Mouse (Mus musculus) right cerebral cortex, postnatal 10 days (tissue): ENCODE data around the gene Gins2.
A peak's percentile ranks its signal among the peaks of the same experiment; 100 is the strongest.

ENCODE experiments used
- DNase-seq, 2 experiments: peaks; one replicate each; pipeline ENCODE4 v3.0.0; 2021; ENCODE audit warnings: low spot score in 2 of 2

Gene Gins2

GRCm38 (mm10) chr8:120548313-120548761, 40.8 kb downstream of the Gins2 start:
- peak; percentile 78 to 86 for DNase-seq

DNA sequence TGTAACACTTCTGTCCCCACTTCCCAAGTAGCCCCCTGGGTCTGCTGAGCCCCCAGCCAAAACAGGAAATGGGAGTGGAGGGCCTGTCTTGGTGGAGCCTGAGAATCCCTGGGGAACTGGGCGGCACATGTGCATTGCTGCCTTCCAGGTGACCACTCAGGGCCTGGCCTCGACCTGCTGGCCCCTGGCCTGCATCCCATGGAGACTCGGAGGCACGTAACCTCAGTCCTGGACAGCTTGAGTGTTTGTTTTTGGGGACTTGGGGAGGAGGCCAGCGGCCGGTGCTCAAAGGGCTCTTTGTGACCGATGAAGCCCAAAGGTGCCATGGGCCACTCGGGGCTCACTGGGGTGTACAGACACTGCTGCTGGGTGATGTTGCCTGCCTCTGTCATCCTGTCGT, 41.5 kb downstream of the Gins2 start:
- DNase-seq, result no peak

DNA sequence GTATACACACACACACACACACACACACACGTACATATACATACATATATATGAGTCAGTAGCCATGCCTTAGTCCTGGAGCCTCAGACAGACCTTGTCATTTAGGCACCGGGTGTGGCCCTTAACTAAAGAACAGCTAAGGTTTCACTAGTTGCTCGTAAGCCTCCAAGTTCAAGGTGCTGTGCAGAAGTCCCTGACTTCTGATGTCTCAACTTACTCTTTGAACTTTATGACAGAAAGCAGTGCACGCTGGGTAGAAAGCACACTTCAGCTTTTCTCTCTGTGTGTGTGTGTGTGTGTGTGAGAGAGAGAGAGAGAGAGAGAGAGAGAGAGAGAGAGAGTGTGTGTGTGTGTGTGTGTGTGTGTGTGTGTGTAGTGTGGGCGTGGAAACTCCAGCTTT, 44.9 kb downstream of the Gins2 start:
- no peak for DNase-seq

GRCm38 (mm10) chr8:120543416-120544055, 45.6 kb downstream of the Gins2 start:
- DNase-seq, result peak in 1 of 2 experiments; percentile 58

- no peak for DNase-seq
Observed at GRCm38 (mm10) chr8:120542995-120543394, 46.1 kb downstream of the Gins2 start.

DNA sequence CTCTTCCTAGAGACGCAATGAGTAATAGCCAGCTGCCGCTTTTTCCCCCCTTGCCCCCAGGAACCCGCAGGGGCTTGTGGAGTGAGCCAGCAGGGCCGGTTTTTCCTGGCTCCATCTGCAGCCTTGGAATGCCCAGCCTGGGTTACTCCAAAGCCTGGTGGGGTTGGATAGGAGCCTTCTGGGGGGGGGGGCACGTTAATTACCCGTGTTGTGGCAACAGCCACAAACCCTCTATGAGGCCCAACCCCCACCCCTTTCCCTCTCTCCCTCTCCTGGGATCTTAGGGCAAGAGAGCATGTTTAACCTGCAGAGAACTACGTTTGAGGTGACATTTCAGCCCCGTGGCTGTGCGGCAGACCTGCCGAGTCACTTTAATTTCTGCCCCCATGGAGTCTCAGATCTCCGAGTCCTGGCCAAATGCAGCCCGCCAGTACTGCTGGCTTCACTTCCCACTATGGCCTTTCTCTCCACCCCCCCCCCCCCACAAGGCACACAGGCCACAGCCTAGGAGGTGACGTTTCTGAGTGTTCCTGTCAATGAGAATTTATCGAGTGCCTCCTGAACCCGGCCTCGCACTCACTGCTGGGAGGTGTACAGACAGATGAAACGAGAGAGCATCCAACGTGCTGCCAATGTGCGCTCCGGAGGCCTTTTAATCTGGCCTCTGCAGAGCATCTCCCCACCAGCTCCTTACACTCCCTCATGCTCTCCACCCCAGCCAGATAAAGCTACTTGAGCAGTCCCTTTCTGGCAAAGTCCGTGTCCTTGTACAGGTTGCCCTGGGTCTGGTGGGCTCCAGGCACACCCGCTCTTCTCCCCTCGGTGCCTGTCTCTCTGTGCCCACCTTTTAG, 49.1 kb downstream of the Gins2 start:
- DNase-seq, result peak in 1 of 2 experiments; percentile 36

DNA sequence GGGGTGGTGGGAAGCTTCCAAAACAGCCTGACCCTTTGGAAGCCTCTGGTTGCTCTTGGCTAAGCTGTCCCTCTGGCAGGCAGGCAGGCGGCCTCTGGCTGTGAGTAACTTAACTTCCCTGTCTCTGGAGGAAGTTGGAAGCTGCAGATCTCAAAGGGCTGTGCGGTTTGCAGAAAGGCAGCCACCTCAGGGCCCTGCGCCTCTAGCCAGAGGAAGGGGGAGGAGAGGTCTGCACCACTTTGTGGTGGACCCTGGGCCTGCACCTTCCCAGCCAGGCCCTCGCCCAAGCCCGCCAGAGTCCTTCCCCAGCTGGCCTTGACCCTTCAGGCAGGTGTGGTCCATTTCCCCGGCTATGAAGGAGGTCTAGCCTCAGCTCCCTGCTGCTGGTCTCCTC, 49.7 kb downstream of the Gins2 start:
- DNase-seq, result peak in 1 of 2 experiments; percentile 61

DNA sequence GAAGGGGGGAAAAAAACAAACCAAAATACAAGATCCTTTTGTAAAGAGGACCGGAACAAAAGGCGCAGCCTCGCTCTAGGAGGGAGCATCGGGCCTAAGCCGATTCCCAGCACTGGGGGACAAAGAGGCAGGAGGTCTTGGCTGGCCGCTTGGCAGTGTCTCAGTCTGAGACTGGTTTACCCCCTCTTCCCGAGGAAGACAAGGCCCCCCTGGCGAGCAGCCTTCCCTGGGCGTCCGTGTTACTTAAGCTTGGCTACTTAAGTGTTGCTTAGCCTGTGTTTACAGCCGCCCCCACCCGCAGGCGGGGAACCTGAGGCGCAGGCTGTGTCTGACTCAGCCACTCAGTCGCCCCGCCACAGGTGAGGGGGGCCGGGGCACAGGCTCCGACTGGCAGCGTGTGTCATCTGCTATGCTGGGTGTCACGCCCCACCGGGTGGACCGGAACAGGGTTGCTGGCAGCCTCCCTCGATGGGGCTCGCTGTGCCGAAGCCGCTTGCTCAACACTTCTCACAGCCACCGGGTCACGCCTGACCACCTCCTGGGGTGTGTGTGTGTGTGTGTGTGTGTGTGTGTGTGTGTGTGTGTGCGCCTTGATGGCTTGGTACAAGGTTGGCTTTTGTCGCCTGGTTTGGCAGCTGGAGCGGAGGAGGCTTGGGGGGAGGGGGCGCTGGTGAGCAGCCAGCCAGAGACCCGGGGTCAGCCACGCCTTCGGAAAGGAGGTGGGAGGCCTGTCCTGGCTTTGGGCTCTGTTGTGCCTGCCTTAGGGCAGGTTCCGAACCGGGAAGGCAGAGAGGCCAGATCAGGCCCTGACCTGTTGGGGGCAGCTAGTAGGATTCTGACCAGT, 50.5 kb downstream of the Gins2 start:
- peak; percentile 71 to 72 for DNase-seq

DNA sequence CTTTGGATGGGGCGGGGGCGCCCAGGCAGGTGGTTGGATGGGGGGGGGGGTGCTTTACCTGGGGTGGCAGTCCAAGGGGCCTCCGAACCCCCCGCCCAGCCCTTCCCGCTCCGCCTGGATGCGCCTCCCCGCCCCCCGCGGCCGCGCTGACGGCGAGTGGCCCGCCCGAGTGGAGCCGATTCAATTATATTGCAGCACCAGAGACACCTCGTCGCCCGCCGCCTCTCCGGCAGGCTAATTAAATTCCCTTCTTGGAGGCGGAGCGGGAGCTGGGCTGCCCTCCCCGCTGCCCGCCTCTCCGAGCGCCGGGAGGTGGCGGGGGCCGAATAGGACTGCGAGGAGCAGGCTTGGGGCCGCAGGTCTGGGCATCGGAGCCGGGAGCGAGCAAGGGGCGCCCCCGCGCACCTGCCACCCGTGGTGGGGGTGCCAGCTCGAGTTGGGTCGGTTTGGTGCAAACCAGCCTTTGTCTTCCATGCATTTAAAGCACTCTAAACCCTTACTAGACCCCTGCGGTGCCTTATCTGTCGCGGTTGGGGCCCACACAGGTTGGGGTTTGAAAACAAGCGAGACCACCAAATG, 51.2 kb downstream of the Gins2 start:
- DNase-seq, result peak; percentile 78 to 80

- peak; percentile 71 to 72 for DNase-seq
Observed at GRCm38 (mm10) chr8:120537207-120537817, 51.8 kb downstream of the Gins2 start.

GRCm38 (mm10) chr8:120536306-120537206, 52.5 kb downstream of the Gins2 start:
- DNase-seq, result peak; percentile 60 to 63

DNA sequence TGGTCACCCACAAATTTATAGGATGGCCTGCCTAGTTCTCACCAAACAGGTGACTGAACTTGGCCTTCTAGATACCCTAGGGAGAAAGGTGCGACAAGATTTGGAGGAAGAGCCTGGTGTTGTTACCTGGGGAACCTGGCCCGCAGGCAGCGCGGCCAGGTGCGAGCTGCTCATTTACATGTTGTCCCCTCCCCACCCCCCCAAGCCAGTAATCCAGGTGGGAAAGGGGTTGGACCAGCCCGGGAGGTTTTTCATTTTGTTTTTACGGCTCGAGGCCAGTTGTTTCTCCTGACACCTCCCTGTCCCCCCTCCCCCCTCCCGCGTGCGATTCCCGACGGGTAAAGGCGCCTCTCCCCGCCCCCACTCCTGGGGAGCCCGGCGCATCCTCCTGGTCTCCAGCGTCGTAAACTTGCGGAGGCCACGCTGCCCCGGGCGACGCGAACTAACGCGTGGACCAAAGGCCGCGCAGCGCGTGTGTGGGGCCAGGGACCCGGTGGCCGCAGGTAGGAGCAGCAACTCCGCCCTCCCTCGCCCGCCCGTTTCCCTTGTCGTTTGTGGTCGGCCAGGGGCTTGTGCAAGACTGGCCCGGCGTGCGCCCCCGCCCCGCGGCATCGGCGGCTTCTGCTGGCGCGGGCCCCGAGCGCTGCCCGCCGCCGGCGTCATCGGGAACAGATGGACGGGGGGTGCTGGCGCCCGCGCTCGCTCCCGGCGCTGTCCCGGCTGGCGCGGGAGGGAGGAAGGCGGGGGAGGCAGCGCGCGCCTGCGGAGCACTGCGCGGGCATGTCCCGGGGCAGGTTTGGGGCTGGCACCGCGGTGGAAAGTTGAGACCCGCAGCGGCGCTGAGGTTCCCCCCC, 53.4 kb downstream of the Gins2 start:
- peak; percentile 80 to 82 for DNase-seq

DNA sequence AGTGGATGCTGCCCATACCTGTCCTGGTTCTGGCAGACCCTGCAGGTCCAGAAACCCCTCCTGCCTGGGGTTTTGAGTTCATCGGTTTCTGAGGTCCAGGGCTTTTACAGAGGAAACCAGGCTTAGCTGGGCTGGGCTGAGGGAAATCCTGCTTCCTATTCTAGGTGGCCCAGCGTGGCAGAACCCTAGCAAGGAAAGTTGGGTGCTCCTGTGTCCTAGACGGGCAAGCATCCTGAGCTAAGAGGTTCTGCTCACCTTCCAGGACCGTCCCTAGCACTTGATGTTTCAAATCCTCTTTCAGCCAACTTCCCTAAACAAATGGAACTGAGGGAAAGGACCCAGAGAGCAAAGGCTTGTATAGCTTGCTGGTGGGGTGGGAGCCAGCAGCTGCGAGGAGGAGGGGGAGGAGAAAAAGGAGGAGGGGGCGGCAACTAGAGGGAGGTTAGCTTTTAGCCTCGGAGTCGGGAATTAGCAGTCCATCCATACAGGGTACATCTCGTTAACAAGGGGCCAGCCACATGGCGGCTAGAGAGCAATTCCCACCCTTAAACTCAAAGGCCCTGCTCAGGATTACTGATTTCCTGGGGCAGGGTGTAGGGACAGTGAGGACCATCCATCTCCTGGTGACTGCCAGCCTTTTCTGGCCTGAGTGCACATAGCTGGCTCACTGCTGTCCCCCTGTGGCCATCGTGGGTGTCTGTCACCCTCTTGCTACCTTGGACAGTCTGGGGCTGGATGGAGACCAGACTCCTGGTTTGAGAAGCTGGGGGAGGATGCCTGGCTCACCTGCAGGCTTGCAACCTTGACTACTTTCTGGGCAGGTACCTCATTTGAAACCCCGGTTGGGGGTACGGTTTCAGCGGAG, 54.4 kb downstream of the Gins2 start:
- peak; percentile 89 for DNase-seq

GRCm38 (mm10) chr8:120534080-120534479, 55.0 kb downstream of the Gins2 start:
- peak in 1 of 2 experiments; percentile 36 for DNase-seq

DNA sequence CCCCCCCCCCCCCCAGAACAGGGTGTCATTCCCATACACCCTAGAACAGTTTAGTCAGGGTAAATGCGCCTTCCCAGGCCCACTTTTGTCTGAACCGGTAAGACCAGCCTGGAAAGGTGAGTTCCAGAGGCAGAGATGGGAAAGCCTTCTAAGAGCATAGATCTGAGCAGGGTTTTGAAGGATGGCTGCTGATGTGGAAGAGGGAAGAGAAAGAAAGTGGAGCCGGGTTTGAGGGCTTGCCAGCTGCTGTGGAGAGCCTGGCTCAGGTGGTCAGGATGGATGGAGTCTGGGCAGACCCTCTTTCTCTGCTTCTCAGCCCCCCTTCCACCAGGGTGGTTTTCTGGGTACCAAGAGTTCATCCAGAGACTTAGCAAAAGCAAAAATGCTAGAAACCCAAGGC, 55.7 kb downstream of the Gins2 start:
- DNase-seq, result peak in 1 of 2 experiments; percentile 38

GRCm38 (mm10) chr8:120532517-120533215, 56.4 kb downstream of the Gins2 start:
- DNase-seq, result peak; percentile 77 to 78

GRCm38 (mm10) chr8:120531775-120532516, 57.2 kb downstream of the Gins2 start:
- DNase-seq, result peak in 1 of 2 experiments; percentile 36
